Mouse (Mus musculus) embryonic facial prominence, embryonic 13.5 days (tissue): Measurements from ENCODE around the gene Sncb. TPM values are rescaled to one million over a fixed set of nuclear protein-coding genes. Genes with fewer than 3 reads are reported as not detected.

Experiments used
- ATAC-seq: fragments of 200-750 bp; cut with Nextera tagmentation; 2 replicates; pipeline ENCODE4 v1.8.0; 2017; ENCODE audit warnings: low read depth; ENCODE audit not compliant: insufficient number of reproducible peaks, insufficient read depth, low FRiP score, low TSS enrichment
- H3K27ac ChIP-seq: fragments of 300-500 bp; sonication (generic); 2 replicates; pipeline ENCODE4 v1.5.1; 2015; ENCODE audit warnings: moderate library complexity, mild to moderate bottlenecking, inconsistent platforms
- H3K27me3 ChIP-seq: fragments of 300-500 bp; sonication (generic); 2 replicates; pipeline ENCODE4 v1.6.1; 2015; ENCODE audit warnings: mild to moderate bottlenecking, inconsistent platforms
- H3K36me3 ChIP-seq: fragments of 300-500 bp; sonication (generic); 2 replicates; pipeline ENCODE4 v1.6.1; 2015; ENCODE audit warnings: mild to moderate bottlenecking, inconsistent platforms
- H3K4me1 ChIP-seq: fragments of 300-500 bp; sonication (generic); 2 replicates; pipeline ENCODE4 v1.6.1; 2015; ENCODE audit warnings: inconsistent platforms
- H3K4me2 ChIP-seq: fragments of 300-500 bp; sonication (generic); 2 replicates; pipeline ENCODE4 v1.6.1; 2015; ENCODE audit warnings: moderate library complexity, mild to moderate bottlenecking, inconsistent platforms
- H3K4me3 ChIP-seq: fragments of 300-500 bp; sonication (generic); 2 replicates; pipeline ENCODE4 v1.5.1; 2015; ENCODE audit warnings: mild to moderate bottlenecking, inconsistent platforms
- H3K9ac ChIP-seq: fragments of 300-500 bp; sonication (generic); 2 replicates; pipeline ENCODE4 v1.6.1; 2015; ENCODE audit warnings: mild to moderate bottlenecking, inconsistent platforms
- H3K9me3 ChIP-seq: fragments of 300-500 bp; sonication (generic); 2 replicates; pipeline ENCODE4 v1.6.1; 2016; ENCODE audit warnings: inconsistent platforms
- WGBS: fragments of 180-500 bp; shearing (Covaris S2); methylation state at CpG from one replicate; pipeline ENCODE4 v1.1.7; 2015; ENCODE audit warnings: mixed read lengths; 5-methylcytosine and 5-hydroxymethylcytosine counted together
- polyA plus RNA-seq: library from polyadenylated mRNA; unstranded; fragments of >200 nt; fragmentation: Nextera tagmentation; extraction: Ambion mirVana; gene quantifications from 2 replicates; pipeline ENCODE4 v1.2.1, GENCODE M21; 2015

Gene Sncb
- polyA plus RNA-seq, 1 experiment from 2014 or later: 0.20 TPM

DNA sequence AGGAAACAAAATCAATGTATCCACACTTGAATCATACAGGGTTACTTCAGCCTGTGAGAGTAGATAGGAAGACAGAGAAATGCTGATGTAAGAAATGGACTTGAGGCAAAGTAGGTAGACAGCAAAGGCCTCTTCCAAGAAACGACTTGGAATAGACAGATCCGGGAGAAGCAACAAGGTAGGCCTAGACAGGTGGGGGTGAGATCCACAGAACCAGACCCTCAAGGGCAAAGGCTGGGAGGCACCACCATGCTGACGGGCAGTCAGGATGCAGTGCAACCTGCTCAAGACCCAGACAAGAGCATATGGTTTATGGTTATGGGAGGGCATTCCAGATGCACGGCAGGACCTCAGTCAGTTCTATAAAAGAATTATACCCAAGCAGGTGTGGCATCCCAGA, 617 bp upstream of the Sncb start:
- Histone ChIP-seq H3K27me3 (peaks cover 62% of the 10 kb centered on the region), H3K36me3 (no peaks in the 10 kb centered on the region), H3K9ac (no peak overlapping the region), H3K4me2 (no peak overlapping the region), H3K4me3 (no peak overlapping the region), H3K9me3 (no peaks in the 10 kb centered on the region), H3K27ac (no peak overlapping the region), H3K4me1 (peaks cover 12% of the 10 kb centered on the region)
- no peak for ATAC-seq
- 73% methylated on average over 4 of the region's 4 CpGs for WGBS

DNA sequence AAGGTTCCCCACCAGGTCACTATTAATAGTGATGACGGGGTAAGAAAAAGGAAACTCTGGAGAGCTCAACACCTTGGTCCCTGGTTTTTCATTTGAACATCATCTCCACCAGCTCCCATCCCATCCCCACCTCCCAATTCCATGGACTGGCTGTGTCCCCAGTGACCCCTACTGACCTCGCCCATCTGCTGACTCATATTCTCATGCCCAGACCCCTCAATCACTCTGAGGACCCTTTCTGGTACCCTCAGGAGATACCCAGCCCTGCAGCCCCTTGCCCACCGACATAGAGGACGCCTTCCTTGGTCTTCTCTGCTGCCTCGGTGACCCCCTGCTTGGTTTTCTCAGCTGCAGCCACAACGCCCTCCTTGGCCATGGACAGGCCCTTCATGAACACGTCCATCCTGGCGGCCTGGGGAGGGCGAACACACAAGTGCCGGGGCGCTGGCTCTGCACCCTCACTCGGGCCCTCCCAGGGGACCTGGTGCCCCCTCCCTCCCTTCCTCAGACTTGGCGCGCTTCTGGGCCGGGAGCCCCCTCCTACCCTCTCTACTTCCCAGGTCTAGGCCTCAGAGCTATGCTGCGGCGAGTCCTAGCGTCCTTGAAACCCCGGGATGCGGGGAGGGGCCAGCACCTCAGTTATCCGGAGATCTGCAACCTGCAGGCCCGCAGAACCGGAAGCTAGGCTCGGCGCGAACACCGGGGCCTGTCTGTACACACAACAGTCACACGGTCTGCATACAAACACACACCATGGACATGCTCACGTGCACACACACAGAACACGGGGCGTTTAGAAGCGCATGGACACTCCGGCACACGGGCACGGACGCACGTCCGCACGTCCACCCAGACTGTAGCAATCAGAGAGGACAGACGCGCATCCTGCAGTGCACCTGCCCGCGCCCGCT, 859 bp downstream of the Sncb start:
- 4% methylated on average over 44 of the region's 44 CpGs for WGBS
- H3K4me3 ChIP-seq: peak overlapping the region; percentile 36
- H3K27ac ChIP-seq: no peak overlapping the region
- H3K4me2 ChIP-seq: peak overlapping the region; percentile 62
- no peaks in the 10 kb centered on the region for H3K9me3 ChIP-seq
- H3K36me3 ChIP-seq: no peaks in the 10 kb centered on the region
- no peak overlapping the region for H3K9ac ChIP-seq
- peaks cover 12% of the 10 kb centered on the region for H3K4me1 ChIP-seq
- peaks cover 72% of the 10 kb centered on the region for H3K27me3 ChIP-seq
- ATAC-seq: no peak

DNA sequence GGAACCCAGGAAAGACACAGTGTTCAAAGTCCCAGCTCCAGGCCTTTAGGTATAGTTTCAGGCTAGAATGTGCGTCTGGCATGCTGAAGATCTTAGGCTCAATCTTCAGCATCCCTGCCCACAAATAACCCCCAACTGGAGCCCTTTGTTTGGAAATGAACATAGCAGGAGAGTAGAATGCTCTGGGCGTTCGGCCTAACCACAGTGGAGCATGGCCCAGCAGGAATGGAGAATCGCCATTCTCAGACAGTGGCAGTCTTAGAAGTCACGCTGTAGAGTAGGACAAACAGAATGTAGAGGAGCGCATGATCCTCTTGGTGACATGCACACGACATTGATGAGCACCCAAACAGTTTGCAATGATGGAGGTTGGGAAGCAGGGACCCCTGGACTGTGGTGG, 5.5 kb downstream of the Sncb start:
- H3K4me2 ChIP-seq: no peak overlapping the region
- H3K36me3 ChIP-seq: no peaks in the 10 kb centered on the region
- H3K9me3 ChIP-seq: no peaks in the 10 kb centered on the region
- H3K4me3 ChIP-seq: no peak overlapping the region
- 73% methylated on average over 7 of the region's 7 CpGs for WGBS
- peaks cover 77% of the 10 kb centered on the region for H3K27me3 ChIP-seq
- H3K9ac ChIP-seq: no peak overlapping the region
- ATAC-seq: no peak
- peaks cover 24% of the 10 kb centered on the region for H3K4me1 ChIP-seq
- no peak overlapping the region for H3K27ac ChIP-seq

DNA sequence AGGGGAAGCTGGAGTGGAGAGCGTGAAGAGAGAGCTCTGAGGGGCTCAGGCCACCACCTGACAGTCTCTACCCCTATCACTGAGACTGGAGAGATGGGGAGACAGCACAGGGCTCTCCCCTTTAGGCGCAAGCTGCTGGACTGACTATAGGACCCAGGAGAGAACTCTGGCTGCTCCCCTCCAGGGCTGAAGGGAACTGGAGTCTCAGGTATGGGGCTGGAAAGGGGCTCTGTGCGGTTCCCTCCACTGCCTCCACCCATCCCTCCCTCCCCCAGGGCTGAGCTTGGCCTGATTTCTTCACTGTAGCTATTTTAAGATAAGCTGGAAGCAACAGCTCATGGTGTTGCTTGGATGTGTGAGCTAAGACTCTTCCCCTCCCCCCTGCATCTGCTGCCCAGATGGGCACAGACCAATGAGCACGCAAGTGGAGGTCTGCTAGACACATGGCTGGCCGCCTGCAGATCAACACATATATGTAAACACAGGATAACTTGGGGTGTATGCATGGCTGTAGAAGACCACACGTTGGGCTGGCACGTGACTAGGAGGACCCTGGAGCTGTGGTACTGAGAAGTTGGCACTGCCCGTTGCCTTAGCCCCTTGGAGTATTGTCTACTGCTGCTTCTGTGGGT, 6.1 kb downstream of the Sncb start:
- Histone ChIP-seq H3K9me3 (no peaks in the 10 kb centered on the region), H3K27ac (no peak overlapping the region), H3K36me3 (no peaks in the 10 kb centered on the region), H3K4me1 (peaks cover 20% of the 10 kb centered on the region), H3K27me3 (peaks cover 77% of the 10 kb centered on the region), H3K9ac (no peak overlapping the region), H3K4me2 (no peak overlapping the region), H3K4me3 (no peak overlapping the region)
- WGBS: 52% methylated on average over 8 of the region's 8 CpGs
- ATAC-seq: no peak

DNA sequence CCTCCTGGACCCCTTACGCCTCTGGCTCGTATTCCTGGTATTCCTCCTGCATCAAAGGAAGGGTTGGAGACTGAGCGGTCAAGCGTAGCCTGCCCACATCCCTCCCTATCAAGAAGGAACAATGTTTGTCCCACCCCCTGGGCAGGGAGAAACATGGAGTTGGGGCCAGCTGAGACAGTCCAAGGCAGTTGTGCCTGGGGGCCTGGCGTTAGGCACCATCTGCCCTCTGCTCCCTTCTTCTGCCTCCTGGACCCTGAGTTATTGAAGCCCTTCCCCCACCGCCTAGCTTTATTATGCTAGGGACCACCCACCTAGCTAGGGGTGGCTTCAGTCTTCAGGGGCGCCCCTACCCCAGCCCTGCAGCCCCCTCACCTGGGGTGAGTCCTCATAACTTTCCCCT, 6.9 kb downstream of the Sncb start:
- no peak for ATAC-seq
- Histone ChIP-seq H3K9ac (no peak overlapping the region), H3K27ac (no peak overlapping the region), H3K36me3 (no peaks in the 10 kb centered on the region), H3K9me3 (no peaks in the 10 kb centered on the region), H3K4me3 (no peak overlapping the region), H3K4me1 (peaks cover 20% of the 10 kb centered on the region), H3K4me2 (no peak overlapping the region), H3K27me3 (peaks cover 77% of the 10 kb centered on the region)
- WGBS: 13% methylated on average over 7 of the region's 7 CpGs

DNA sequence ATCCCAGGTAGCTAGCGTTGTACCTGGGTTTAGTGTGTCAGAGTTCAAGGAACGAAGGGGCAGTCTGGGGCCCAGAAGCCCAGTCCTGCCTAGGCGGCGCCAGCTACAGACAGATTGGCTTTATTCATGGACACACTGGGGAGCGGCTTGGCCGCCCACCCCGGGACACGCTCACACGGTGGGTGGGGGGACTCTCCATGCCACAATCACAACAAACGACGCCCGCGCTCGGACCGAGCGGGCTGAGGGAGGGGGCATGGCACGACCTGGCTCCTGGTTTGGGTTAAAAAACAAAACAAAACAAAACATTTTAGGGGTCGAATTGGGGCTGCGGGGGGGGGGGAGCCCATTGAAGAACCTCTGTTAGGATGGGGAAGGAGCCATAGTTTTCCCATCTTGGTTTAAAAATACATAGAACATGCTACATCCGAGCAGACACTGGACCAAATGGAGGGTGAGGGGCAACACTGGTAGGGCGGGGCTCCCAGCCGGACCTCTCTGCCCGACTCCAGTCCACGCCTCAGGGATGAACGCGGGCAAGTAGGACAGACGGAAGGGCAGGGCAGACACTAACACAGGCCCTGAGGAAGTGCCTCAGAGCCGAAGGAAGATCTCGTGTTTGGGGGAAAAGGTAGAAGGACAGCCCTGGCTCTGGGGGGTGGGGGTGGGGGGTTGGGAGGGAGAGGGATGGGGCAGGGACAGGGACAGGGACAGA, 7.5 kb downstream of the Sncb start:
- Histone ChIP-seq H3K4me1 (peaks cover 20% of the 10 kb centered on the region), H3K27ac (no peak overlapping the region), H3K36me3 (no peaks in the 10 kb centered on the region), H3K27me3 (peaks cover 77% of the 10 kb centered on the region), H3K9ac (no peak overlapping the region), H3K9me3 (no peaks in the 10 kb centered on the region), H3K4me2 (peak overlapping the region; percentile 72), H3K4me3 (peak overlapping the region; percentile 45; the same call in 1 of the 2 replicates)
- under 1% methylated on average over 29 of the region's 29 CpGs for WGBS
- no peak for ATAC-seq

DNA sequence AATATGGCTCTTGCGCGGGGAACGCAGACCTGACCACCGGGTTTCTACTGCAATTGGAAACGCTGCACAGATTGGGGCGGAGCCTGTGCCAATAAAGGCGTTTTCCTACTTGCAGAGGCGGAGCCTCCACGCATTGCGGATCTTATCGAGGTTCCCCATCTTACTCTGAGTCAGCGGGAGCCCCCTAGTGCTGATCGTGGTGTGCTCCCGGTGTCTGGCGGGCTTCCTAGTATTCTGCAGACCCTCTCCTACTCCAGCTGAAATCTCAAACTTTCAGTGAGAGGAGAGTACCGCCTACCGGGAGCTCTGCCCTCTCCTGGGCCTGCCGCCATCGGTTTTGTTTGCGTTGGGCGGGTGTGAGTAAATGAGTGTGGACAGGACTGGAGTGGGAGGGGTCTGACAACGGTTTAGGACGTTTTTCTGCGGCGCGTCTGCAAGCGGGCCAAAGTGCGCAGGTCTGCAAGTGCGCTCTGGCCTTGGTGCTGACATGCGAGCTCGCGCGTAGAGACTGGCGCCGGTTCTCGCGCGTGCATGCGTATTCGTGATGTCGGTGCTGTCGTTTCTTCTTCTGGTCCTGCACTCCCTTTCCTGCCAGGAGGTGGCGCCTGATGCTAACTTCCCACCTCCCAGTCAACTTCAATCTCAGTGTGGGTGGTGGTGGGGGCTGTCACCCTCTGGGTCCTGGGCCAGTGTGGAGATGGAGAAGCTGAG, 8.2 kb downstream of the Sncb start:
- peaks cover 77% of the 10 kb centered on the region for H3K27me3 ChIP-seq
- ATAC-seq: peak; percentile 73
- under 1% methylated on average over 43 of the region's 43 CpGs for WGBS
- H3K27ac ChIP-seq: 0 out of 2 replicates have a peak overlapping the region, but pooled peaks have one; percentile 33
- H3K4me3 ChIP-seq: peak overlapping the region; percentile 45
- H3K4me1 ChIP-seq: peaks cover 20% of the 10 kb centered on the region
- no peaks in the 10 kb centered on the region for H3K9me3 ChIP-seq
- peak overlapping the region; percentile 72 for H3K4me2 ChIP-seq
- no peak overlapping the region for H3K9ac ChIP-seq
- no peaks in the 10 kb centered on the region for H3K36me3 ChIP-seq

DNA sequence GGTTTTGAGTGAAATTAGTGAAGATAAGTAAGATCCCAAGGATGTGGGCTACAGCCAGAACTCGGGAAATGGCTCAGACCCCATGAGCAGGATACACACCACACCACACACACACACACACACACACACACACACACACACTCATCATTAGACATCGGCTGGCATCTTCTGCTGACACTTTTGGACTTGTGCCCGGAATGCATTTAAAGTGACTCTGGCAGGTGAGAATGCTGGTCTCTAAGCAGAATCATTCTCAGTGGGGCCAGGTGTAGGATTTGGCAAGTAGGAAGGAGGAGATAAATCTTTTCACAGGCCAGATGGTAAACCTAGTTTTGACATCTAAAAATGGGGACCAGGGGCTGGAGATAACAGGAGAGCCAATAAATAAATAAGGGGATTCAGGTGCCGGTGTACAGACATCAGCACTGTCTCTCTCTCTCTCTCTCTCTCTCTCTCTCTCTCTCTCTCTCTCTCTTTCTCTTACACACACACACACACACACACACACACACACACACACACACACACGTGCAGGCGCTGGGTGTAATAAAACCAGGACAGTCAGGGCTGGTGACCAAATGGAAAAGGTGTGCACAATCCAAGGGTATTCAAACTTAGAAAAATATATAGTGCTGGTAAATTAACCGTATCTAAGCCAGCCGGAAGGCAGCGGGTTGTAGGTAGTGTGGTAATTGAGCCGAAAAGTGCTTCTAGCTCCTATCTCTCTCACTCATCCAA, 9.1 kb downstream of the Sncb start:
- no peaks in the 10 kb centered on the region for H3K9me3 ChIP-seq
- H3K9ac ChIP-seq: no peak overlapping the region
- no peak for ATAC-seq
- peak overlapping the region; percentile 45 for H3K4me3 ChIP-seq
- peaks cover 20% of the 10 kb centered on the region for H3K4me1 ChIP-seq
- 40% methylated on average over 10 of the region's 10 CpGs for WGBS
- H3K36me3 ChIP-seq: no peaks in the 10 kb centered on the region
- H3K27ac ChIP-seq: 0 out of 2 replicates have a peak overlapping the region, but pooled peaks have one; percentile 33
- H3K27me3 ChIP-seq: peaks cover 72% of the 10 kb centered on the region
- H3K4me2 ChIP-seq: peak overlapping the region; percentile 72

DNA sequence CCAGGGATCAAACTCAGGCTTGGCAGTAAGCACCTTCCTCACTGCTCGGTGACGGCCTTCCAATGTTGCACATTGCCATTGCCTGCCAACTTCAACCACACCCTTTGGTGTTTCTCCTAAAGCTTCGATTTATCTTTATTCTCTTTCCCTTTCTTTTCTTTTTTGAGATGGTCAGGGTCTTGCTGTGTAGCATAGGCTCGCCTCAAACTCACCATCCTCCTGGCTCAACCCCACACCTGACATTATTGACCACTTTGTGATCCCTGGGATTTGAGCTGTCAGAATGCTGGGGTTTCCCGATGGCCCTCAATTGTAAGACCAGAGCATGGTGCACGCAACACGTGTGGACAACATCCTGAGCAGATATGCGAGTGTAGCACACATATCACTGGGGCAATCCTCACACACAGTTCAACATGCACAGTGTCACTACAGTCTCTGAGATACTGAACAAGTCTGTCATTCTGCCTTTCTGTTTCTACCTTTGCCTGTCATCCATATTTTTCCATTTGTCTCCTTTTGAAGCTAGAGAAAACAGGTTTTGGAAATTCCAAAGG, 10.2 kb downstream of the Sncb start:
- Histone ChIP-seq H3K4me2 (no peak overlapping the region), H3K27me3 (peaks cover 67% of the 10 kb centered on the region), H3K9ac (no peak overlapping the region), H3K36me3 (no peaks in the 10 kb centered on the region), H3K4me3 (no peak overlapping the region), H3K27ac (no peak overlapping the region), H3K9me3 (no peaks in the 10 kb centered on the region), H3K4me1 (peaks cover 20% of the 10 kb centered on the region)
- 82% methylated on average over 8 of the region's 8 CpGs for WGBS
- no peak for ATAC-seq

DNA sequence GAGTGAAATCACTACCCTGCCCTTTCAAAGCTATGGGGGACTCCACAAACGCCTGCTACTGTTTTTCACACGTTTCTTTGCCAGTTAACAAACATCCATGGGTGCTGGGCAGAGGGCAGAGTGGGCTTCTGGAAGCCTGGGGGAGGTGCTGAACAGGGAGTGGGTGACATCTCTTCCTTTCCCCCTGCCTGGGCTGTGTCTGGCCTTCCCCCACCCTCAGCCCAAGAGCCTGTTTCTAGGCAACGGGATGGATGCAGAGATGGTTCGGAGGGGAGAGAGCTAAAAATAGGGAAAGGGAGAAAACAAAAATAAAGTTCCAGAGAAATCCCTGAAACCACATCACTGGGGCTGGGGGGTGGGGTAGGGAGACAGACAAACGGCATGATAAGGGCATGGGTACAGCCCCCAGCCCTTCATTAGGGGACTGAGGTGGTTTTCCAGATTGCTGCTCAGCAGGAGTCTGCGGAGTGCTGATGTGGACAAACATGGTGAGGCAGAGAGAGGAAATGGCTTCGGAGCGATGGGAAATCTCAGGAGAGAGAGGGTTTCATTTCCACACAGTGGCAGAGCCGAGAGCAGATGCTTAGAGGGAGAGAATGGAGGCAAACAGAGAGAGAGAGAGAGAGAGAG, 11.1 kb downstream of the Sncb start:
- H3K36me3 ChIP-seq: no peaks in the 10 kb centered on the region
- peaks cover 64% of the 10 kb centered on the region for H3K27me3 ChIP-seq
- H3K9ac ChIP-seq: no peak overlapping the region
- H3K4me1 ChIP-seq: peaks cover 20% of the 10 kb centered on the region
- no peaks in the 10 kb centered on the region for H3K9me3 ChIP-seq
- no peak for ATAC-seq
- no peak overlapping the region for H3K4me3 ChIP-seq
- no peak overlapping the region for H3K27ac ChIP-seq
- 26% methylated on average over 9 of the region's 9 CpGs for WGBS
- H3K4me2 ChIP-seq: no peak overlapping the region
